Mouse (Mus musculus): Measurements from ENCODE around the gene Anxa7.

GRCm38 (mm10) chr14:20428593-20428992 lies 51.3 kb downstream of the Anxa7 start:
- TF ChIP-seq CTCF (IDR thresholded peaks at IDR 0.05; ENCODE audit: borderline replicate concordance, insufficient read depth, low read depth, low read length) (no peak), POLR2A (IDR thresholded peaks at IDR 0.05; ENCODE audit: borderline replicate concordance, insufficient read depth, low read length) (no peak)
